Mouse (Mus musculus) ovary, adult 18-20 months (tissue): ENCODE results near the gene Amz1.

Experiments used
- DNase-seq: peaks from one replicate; pipeline ENCODE4 v3.0.0; 2022; ENCODE audit warnings: low spot score, mixed read lengths

Gene Amz1

DNA sequence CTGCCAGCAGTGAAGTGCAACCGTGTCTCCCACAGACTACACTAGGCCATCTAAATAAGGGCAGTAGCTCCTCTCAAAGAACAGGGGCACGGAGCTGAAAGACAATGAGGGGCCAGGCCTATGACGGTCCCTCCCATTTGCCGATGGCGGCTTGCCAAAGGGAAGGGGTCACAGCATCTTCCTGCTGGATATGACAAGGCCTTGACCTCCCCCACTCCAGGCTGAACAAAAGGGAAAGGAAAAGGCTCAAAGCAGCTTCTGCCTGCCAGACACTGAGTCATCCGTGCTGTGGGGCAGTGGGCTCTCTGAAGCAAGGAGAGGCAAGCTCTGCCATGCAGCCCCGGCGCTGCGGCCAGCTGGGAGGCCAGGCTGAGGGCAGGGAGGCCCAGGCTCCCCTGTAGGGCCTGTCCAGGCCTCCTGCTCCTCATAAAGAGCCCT, 43.8 kb downstream of the Amz1 start:
- peak; percentile 82 for DNase-seq

- DNase-seq, result no peak
Observed at GRCm38 (mm10) chr5:140768333-140768732, 44.4 kb downstream of the Amz1 start.

DNA sequence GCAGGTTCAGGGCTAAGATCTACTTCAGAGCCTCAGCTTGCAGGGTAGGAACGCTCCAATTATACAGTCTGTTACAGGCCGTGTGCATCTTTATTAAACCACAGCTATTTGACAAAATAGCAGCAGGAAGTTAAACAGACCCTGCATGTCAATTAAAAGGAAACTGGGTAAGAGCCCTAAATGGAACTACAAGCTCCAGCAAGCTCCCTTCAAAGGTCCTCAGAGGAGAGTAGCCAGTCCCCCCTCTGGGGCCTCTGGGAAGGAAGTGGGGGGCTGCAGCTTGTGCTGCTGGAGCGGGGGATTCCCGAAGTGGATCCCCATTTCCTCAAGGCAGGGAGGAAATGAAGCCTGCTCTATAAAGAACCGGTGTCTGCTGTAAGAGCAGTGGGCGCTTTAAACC, 47.7 kb downstream of the Amz1 start:
- no peak for DNase-seq

DNA sequence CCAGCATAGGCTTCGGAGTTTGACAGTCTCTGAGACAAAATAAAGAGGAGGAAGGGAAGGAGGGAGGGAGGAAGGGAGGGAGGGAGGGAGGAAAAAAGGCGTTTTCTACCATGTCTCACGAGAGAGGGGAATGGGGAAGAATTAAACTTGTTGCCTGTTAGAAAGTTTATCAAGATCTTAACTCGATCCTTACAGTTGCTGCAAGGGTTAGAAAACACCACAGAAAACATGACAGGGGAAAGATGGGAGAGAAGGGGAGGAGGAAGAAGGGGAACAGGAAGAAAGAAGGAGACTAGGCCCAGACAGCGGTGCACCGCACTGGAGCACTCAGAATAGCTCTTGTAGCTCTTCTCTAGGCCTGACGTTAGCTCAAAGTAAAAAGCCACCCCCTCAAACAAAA, 48.2 kb downstream of the Amz1 start:
- DNase-seq, result no peak

GRCm38 (mm10) chr5:140775111-140775510, 51.2 kb downstream of the Amz1 start:
- no peak for DNase-seq

DNA sequence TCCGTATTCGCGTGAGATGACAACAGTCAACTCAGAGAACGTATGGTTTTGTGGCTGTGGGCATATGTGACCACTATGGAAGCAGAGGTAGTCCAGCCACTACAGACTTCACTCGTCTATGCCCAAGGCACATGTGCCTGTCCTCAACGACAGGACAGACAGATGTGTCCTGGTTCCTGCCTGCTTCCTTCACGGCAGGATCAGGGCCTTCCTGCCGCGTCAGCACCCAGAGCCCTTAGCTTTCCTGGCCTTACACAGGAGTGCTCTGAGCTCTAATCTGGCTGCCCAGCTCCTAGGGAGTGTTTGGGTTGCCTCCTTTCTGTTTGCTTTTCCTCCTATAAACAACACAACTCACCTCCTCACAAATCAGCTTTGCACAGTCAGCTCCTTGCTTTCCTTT, 53.0 kb downstream of the Amz1 start:
- no peak for DNase-seq

DNA sequence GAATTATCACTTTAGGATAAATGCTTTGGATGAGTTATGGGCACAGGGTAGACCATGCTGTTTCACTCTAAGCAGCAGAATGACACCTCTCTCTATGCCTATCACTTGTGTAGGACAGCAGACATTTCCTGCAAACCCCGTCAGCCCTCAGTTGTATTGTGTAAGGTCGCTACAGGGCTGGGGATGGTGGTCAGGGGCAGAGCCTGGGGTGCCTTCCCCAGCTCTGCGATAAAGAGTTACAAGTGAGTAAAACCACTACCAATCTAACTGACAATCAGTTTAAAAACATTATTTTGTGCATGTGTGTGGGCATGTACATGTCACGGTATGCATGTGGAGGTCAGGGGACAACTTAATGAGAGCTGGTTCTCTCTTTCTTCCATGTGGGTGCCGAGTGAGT, 57.2 kb downstream of the Amz1 start:
- DNase-seq, result no peak

DNA sequence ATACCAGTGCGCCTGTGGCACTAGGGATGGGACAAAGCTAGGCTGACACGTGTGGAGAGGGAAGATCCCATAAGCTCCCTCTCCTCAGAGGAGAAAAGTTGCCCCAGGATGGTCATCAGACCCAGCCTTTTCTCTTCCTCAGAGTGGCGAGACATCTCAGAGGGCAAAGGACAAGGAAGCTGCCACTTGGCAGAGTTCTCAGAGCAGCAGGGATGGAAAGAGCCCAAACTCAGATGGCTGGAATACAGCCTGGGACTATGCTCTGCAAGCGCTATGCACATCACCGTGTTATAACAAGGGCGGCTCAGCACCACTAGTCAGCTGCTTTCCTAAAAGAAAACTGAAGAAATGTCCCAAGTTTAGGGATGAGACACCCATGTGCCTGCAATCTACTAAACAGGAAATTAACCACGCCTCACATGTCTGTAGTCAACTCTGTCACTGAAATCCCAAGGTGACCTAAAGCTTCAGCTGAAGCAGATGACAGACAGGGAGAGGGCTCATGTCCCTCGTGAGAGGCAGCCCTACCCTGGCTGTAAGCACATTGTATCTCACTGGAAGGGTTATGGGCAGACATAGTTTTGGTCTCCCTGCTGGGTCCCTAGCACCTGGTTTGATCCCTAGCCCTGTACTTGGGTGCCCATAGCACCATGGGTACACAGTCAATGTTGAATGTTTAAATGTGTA, 58.1 kb downstream of the Amz1 start:
- no peak for DNase-seq

DNA sequence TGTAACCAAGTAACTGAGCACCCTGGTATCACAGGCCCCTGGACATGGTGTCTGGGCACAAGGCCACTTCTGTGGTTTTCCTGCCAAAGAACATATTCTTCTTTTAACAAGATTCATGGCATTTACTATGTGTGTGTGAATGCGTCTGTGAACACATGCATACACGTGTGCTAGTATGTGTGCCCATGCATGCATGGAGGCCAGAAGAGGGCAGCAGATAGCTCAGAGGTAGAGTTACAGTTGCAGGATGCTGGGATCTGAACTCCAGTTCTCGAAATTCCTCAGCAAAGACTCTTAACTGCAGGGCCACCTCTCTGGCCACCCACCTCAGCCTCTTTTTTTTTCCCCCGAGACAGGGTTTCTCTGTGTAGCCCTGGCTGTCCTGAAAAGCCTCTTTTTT, 59.6 kb downstream of the Amz1 start:
- DNase-seq, result no peak

DNA sequence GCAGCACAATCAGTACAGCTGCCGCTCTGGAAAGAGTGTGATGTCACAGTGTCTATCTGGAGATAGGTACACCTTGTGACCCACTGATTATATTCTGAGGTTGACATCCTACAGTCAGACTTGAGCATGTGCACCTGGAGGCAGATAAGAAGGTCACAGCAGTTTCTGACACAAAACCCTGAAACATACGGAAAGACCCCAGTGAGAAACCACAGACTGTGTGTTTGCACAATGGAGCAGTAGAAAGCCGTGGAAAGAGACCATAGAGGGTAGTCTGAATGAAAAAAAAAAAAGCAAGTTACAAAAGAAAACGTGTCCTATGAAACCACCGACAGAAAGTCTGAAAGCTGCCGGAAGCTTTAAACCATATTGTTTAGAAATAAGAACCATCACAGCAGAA, 60.4 kb downstream of the Amz1 start:
- DNase-seq, result no peak

GRCm38 (mm10) chr5:140785240-140785872, 61.4 kb downstream of the Amz1 start:
- no peak for DNase-seq

GRCm38 (mm10) chr5:140789561-140789960, 65.6 kb downstream of the Amz1 start:
- DNase-seq, result no peak

- DNase-seq, result no peak
Observed at GRCm38 (mm10) chr5:140790392-140790791, 66.5 kb downstream of the Amz1 start.

DNA sequence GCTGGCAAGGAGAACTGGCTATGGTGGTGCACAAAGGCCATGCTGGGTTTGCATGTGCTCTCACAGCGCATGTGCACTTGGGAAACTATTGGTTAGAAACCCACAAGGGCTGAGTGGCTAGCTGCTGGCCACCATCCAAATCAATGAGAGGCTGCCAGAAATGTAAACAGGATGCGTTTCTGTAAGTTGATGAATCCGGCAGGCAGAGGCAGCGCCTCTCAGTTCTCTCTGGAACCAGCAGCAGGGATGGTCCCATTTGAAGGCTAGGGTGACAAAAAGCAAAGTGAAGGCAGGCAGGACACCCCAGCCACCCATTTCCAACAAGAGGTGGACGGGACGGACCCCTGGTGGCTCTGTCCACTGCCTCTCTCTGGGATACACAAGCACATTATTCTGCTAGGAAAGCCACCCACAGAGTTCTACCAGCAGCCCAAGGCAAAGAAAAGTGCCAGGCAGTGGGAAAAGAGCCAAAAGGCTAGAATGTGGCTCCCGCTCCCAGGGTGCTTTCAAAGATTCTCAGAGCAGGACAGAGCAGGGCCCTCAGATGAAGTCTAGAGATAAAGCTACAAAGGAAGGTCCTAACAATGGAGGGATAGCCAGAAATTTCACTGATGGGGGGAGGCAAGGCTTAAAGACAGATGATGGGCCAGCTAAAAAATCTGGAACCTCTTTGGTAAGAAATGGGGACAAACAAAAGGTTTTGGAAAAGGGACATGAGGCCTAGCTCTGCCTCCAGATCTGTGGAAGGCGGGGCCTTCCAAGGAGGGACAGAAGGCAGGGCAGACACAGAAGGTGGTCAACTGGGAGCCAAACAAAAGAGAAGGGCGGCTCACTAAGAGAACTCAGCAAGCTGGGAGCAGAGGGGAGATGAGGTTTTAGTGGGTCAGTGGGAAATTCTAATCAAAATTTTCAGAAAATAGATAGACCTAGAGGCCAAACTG, 67.3 kb downstream of the Amz1 start:
- DNase-seq, result no peak

DNA sequence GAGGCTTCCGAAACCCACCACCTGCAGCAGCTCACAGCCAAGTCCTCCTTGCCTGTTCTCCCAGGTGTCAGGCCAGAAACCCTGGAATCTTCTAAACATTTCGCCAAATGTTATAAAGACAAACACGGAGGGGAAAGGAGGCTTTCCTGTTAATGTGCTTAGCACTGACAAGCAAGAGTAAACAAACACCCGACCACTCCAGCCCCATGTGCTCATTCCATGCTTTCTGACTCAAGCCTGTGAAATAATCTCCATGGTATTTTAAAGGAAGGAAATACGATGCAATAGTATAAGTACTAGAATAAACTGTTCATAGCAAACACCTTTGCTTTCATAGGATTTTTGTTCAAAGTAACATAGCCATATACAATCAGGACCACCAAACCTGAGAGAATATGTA, 68.3 kb downstream of the Amz1 start:
- no peak for DNase-seq

GRCm38 (mm10) chr5:140794753-140795152, 70.8 kb downstream of the Amz1 start:
- DNase-seq, result no peak

- DNase-seq, result no peak
Observed at GRCm38 (mm10) chr5:140795176-140795575, 71.2 kb downstream of the Amz1 start.

- no peak for DNase-seq
Observed at GRCm38 (mm10) chr5:140796051-140796450, 72.1 kb downstream of the Amz1 start.

GRCm38 (mm10) chr5:140798158-140798557, 74.2 kb downstream of the Amz1 start:
- DNase-seq, result peak; percentile 23

GRCm38 (mm10) chr5:140798775-140799174, 74.8 kb downstream of the Amz1 start:
- DNase-seq, result no peak

GRCm38 (mm10) chr5:140799190-140799589, 75.3 kb downstream of the Amz1 start:
- no peak for DNase-seq

- DNase-seq, result no peak
Observed at GRCm38 (mm10) chr5:140800288-140800923, 76.5 kb downstream of the Amz1 start.
